Mouse (Mus musculus): ENCODE measurements around the gene Drd4. TPM values are rescaled to one million over a fixed set of nuclear protein-coding genes. Genes with fewer than 3 reads are reported as not detected.

The Drd4 gene
- polyA plus RNA-seq, 1 experiment = not detected

- H3K27ac ChIP-seq (ENCODE audit: insufficient read depth, low read depth, low read length) = no peak overlapping the region
- no peaks in the 10 kb centered on the region for H3K4me1 ChIP-seq (ENCODE audit: control insufficient read depth, insufficient read depth, low read length)
- TF ChIP-seq CTCF (IDR thresholded peaks at IDR 0.05; ENCODE audit: low read depth, low read length) = no peak
- no peak for TF ChIP-seq POLR2A (IDR thresholded peaks at IDR 0.05; ENCODE audit: borderline replicate concordance, low read depth, low read length)
- no peak overlapping the region for H3K4me3 ChIP-seq (ENCODE audit: insufficient read depth, low read length)
These were observed 50.0 kb downstream of the Drd4 start for GRCm38 (mm10) chr7:141341689-141342226.

- Histone ChIP-seq H3K4me3 (ENCODE audit: insufficient read depth, low read length) (no peak overlapping the region), H3K4me1 (ENCODE audit: control insufficient read depth, insufficient read depth, low read length) (no peaks in the 10 kb centered on the region), H3K27ac (ENCODE audit: insufficient read depth, low read depth, low read length) (no peak overlapping the region)
- TF ChIP-seq CTCF (IDR thresholded peaks at IDR 0.05; ENCODE audit: low read depth, low read length) = no peak
- no peak for TF ChIP-seq POLR2A (IDR thresholded peaks at IDR 0.05; ENCODE audit: borderline replicate concordance, low read depth, low read length)
These were observed 51.4 kb downstream of the Drd4 start for GRCm38 (mm10) chr7:141343230-141343629.

- no peak for TF ChIP-seq POLR2A (IDR thresholded peaks at IDR 0.05; ENCODE audit: borderline replicate concordance, low read depth, low read length)
- Histone ChIP-seq H3K27ac (ENCODE audit: insufficient read depth, low read depth, low read length) (no peak overlapping the region), H3K4me3 (ENCODE audit: insufficient read depth, low read length) (no peak overlapping the region), H3K4me1 (ENCODE audit: control insufficient read depth, insufficient read depth, low read length) (no peaks in the 10 kb centered on the region)
These were observed 51.9 kb downstream of the Drd4 start for GRCm38 (mm10) chr7:141343696-141344095.

GRCm38 (mm10) chr7:141344787-141345186 is 53.0 kb downstream of the Drd4 start:
- Histone ChIP-seq H3K4me3 (ENCODE audit: insufficient read depth, low read length) (no peak overlapping the region), H3K27ac (ENCODE audit: insufficient read depth, low read depth, low read length) (no peak overlapping the region), H3K4me1 (ENCODE audit: control insufficient read depth, insufficient read depth, low read length) (no peaks in the 10 kb centered on the region)
- TF ChIP-seq POLR2A (IDR thresholded peaks at IDR 0.05; ENCODE audit: borderline replicate concordance, low read depth, low read length) (no peak), CTCF (IDR thresholded peaks at IDR 0.05; ENCODE audit: low read depth, low read length) (no peak)

Other genes starting within 250 kb of the Drd4 start
- not detected in 2 replicates for gene B4galnt4, start 230.9 kb upstream of the Drd4 start, polyA plus RNA-seq (2012; ENCODE audit: insufficient read depth, insufficient read length, missing spikeins)
- gene Pkp3, start 213.8 kb upstream of the Drd4 start, polyA plus RNA-seq (2012; ENCODE audit: insufficient read depth, insufficient read length, missing spikeins) = not detected in 2 replicates
- gene Sigirr, start 191.4 kb upstream of the Drd4 start, polyA plus RNA-seq (2012; ENCODE audit: insufficient read depth, insufficient read length, missing spikeins) = 1.6 and 3.9 TPM in 2 replicates
- not detected in 2 replicates for gene Ano9, start 174.2 kb upstream of the Drd4 start, polyA plus RNA-seq (2012; ENCODE audit: insufficient read depth, insufficient read length, missing spikeins)
- 20.7 and 21.5 TPM in 2 replicates for gene Ptdss2, start 169.6 kb upstream of the Drd4 start, polyA plus RNA-seq (2012; ENCODE audit: insufficient read depth, insufficient read length, missing spikeins)
- 131 and 141 TPM in 2 replicates for gene Rnh1, start 119.1 kb upstream of the Drd4 start, polyA plus RNA-seq (2012; ENCODE audit: insufficient read depth, insufficient read length, missing spikeins)
- 29.7 and 36.1 TPM in 2 replicates for gene Hras, start 98.0 kb upstream of the Drd4 start, polyA plus RNA-seq (2012; ENCODE audit: insufficient read depth, insufficient read length, missing spikeins)
- gene Lrrc56, start 97.8 kb upstream of the Drd4 start, polyA plus RNA-seq (2012; ENCODE audit: insufficient read depth, insufficient read length, missing spikeins) = 3.4 and 4.1 TPM in 2 replicates
- 0.88 TPM in 1 of 2 replicates, not detected in the other for gene Lmntd2, start 77.9 kb upstream of the Drd4 start, polyA plus RNA-seq (2012; ENCODE audit: insufficient read depth, insufficient read length, missing spikeins)
- 3.5 and 3.9 TPM in 2 replicates for gene Rassf7, start 76.1 kb upstream of the Drd4 start, polyA plus RNA-seq (2012; ENCODE audit: insufficient read depth, insufficient read length, missing spikeins)
- gene Phrf1, start 63.2 kb upstream of the Drd4 start, polyA plus RNA-seq (2012; ENCODE audit: insufficient read depth, insufficient read length, missing spikeins) = 36.2 and 45.2 TPM in 2 replicates
- 164 and 168 TPM in 2 replicates for gene Irf7, start 25.5 kb upstream of the Drd4 start, polyA plus RNA-seq (2012; ENCODE audit: insufficient read depth, insufficient read length, missing spikeins)
- not detected in 2 replicates for gene Cdhr5, start 15.2 kb upstream of the Drd4 start, polyA plus RNA-seq (2012; ENCODE audit: insufficient read depth, insufficient read length, missing spikeins)
- not detected in 2 replicates for gene Sct, start 12.9 kb upstream of the Drd4 start, polyA plus RNA-seq (2012; ENCODE audit: insufficient read depth, insufficient read length, missing spikeins)
- gene Deaf1, start 35.7 kb downstream of the Drd4 start, polyA plus RNA-seq (2012; ENCODE audit: insufficient read depth, insufficient read length, missing spikeins) = 27.3 and 37.4 TPM in 2 replicates
- gene Tmem80, start 35.7 kb downstream of the Drd4 start, polyA plus RNA-seq (2012; ENCODE audit: insufficient read depth, insufficient read length, missing spikeins) = 29.8 and 37.8 TPM in 2 replicates
- gene Eps8l2, start 46.9 kb downstream of the Drd4 start, polyA plus RNA-seq (2012; ENCODE audit: insufficient read depth, insufficient read length, missing spikeins) = not detected in 2 replicates
- 422 and 438 TPM in 2 replicates for gene Taldo1, start 100.2 kb downstream of the Drd4 start, polyA plus RNA-seq (2012; ENCODE audit: insufficient read depth, insufficient read length, missing spikeins)
- gene Gatd1, start 122.1 kb downstream of the Drd4 start, polyA plus RNA-seq (2012; ENCODE audit: insufficient read depth, insufficient read length, missing spikeins) = 45.8 and 50.5 TPM in 2 replicates
- not detected in 2 replicates for gene Cend1, start 137.5 kb downstream of the Drd4 start, polyA plus RNA-seq (2012; ENCODE audit: insufficient read depth, insufficient read length, missing spikeins)
- gene Slc25a22, start 145.9 kb downstream of the Drd4 start, polyA plus RNA-seq (2012; ENCODE audit: insufficient read depth, insufficient read length, missing spikeins) = 21.4 and 24.8 TPM in 2 replicates
- 4.0 and 5.6 TPM in 2 replicates for gene Pidd1, start 152.0 kb downstream of the Drd4 start, polyA plus RNA-seq (2012; ENCODE audit: insufficient read depth, insufficient read length, missing spikeins)
- 2,115 and 2,403 TPM in 2 replicates for gene Rplp2, start 155.4 kb downstream of the Drd4 start, polyA plus RNA-seq (2012; ENCODE audit: insufficient read depth, insufficient read length, missing spikeins)
- 92.9 and 94.0 TPM in 2 replicates for gene Pnpla2, start 163.2 kb downstream of the Drd4 start, polyA plus RNA-seq (2012; ENCODE audit: insufficient read depth, insufficient read length, missing spikeins)
- gene Cracr2b, start 169.1 kb downstream of the Drd4 start, polyA plus RNA-seq (2012; ENCODE audit: insufficient read depth, insufficient read length, missing spikeins) = 66.8 and 69.6 TPM in 2 replicates
- 49.5 and 57.9 TPM in 2 replicates for gene Cd151, start 175.4 kb downstream of the Drd4 start, polyA plus RNA-seq (2012; ENCODE audit: insufficient read depth, insufficient read length, missing spikeins)
- 4.8 and 5.0 TPM in 2 replicates for gene Polr2l, start 183.1 kb downstream of the Drd4 start, polyA plus RNA-seq (2012; ENCODE audit: insufficient read depth, insufficient read length, missing spikeins)
- gene Tspan4, start 183.2 kb downstream of the Drd4 start, polyA plus RNA-seq (2012; ENCODE audit: insufficient read depth, insufficient read length, missing spikeins) = 99.8 and 102 TPM in 2 replicates
- gene Chid1, start 247.9 kb downstream of the Drd4 start, polyA plus RNA-seq (2012; ENCODE audit: insufficient read depth, insufficient read length, missing spikeins) = 16.3 TPM in 2 replicates

Measured in bone marrow macrophage, adult 2 months (primary cell).